Mouse (Mus musculus): ENCODE measurements at regions not wholly inside any gene's neighbourhood (a gene's known extent, or its start where the extent isn't known, plus 50 kb on each side); places are given as distances from the start of the nearest gene placed in this dataset.

GRCm38 (mm10) chr6:35599841-35600240 lies 60.2 kb upstream of the Mtpn start:
- no peak overlapping the region for H3K9ac ChIP-seq
- 81% methylated on average over 1 of the region's 1 CpGs for WGBS
- no peak overlapping the region for H3K27ac ChIP-seq
- no peaks in the 10 kb centered on the region for H3K4me1 ChIP-seq
- H3K36me3 ChIP-seq (replicated peaks), result no peaks in the 10 kb centered on the region
- no peaks in the 10 kb centered on the region for H3K9me3 ChIP-seq
- no peak overlapping the region for H3K4me3 ChIP-seq
- H3K27me3 ChIP-seq (replicated peaks), result no peaks in the 10 kb centered on the region
- no peak for ATAC-seq (replicated peaks)
- no peak overlapping the region for H3K4me2 ChIP-seq

DNA sequence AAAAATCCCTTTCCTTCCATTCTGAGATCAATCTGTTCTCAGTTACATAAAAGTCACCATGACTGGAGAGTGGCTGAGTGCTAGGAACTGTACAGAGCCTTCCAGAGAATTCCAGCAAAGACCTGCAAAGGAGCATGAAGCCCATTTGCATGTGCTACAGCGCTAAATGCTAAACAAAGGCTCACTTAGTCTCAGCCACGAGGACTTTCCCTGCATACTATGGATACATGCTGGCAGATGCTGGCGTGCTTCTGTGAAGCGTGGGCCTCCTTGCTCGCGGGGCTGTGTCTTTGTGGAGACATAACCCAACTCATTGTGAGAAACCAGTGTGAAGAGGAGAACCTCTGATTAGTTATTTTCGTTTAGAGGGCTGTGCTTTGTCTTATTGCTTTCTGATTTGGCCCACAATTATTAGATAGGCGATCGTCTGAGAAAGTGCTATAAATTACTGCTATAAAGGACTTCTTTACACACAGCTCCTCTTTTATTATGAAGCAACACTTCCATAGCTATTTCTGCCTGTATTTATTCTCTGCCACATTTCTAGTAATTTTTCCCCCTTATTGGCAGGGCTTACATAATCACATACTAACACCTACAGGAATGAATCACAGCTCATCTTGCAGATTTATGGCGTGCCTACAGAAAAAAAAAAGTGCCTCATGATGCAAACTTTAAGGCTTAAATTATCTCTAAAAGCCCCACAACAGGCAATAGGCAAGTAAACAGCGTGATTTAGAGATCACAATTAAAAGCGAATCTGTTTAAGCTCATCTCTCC lies 58.9 kb upstream of the Mtpn start:
- Histone ChIP-seq H3K9me3 (no peaks in the 10 kb centered on the region), H3K4me3 (no peak overlapping the region), H3K36me3 (replicated peaks) (no peaks in the 10 kb centered on the region), H3K4me1 (no peaks in the 10 kb centered on the region), H3K27ac (no peak overlapping the region), H3K4me2 (no peak overlapping the region), H3K27me3 (replicated peaks) (no peaks in the 10 kb centered on the region), H3K9ac (no peak overlapping the region)
- 71% methylated on average over 12 of the region's 12 CpGs for WGBS
- no peak for ATAC-seq (replicated peaks)

GRCm38 (mm10) chr6:35595012-35595411 lies 55.3 kb upstream of the Mtpn start:
- no peaks in the 10 kb centered on the region for H3K36me3 ChIP-seq (replicated peaks)
- no peak for ATAC-seq (replicated peaks)
- 91% methylated on average over 2 of the region's 2 CpGs for WGBS

DNA sequence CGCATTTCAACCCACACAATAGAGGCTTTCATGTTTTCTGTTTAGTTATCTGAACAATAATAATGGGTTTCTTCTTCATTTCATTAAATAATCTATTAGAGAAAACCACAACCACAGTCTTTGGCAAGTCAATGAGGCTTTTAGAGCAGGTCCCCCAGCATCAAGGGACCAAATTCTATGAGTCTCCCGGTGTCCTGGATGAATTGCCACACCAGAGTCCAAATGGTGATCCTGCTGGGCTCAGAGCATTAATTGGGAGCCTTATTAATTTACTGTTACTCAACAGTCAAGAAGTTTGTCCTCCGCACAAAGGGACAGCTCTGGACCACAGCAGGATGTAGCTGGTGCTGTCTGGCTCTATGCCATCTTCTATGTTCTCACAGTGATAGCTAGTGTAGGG lies 52.5 kb upstream of the Mtpn start:
- WGBS, result 85% methylated on average over 3 of the region's 3 CpGs
- Histone ChIP-seq H3K36me3 (replicated peaks) (no peaks in the 10 kb centered on the region), H3K27me3 (replicated peaks) (no peaks in the 10 kb centered on the region), H3K9ac (no peak overlapping the region), H3K9me3 (no peaks in the 10 kb centered on the region), H3K27ac (no peak overlapping the region), H3K4me1 (no peaks in the 10 kb centered on the region), H3K4me3 (no peak overlapping the region), H3K4me2 (no peak overlapping the region)
- no peak for ATAC-seq (replicated peaks)

More at GRCm38 (mm10) chr6:35595012-35595411, 55.3 kb upstream of the Mtpn start:
- no peaks in the 10 kb centered on the region for H3K4me1 ChIP-seq
- no peaks in the 10 kb centered on the region for H3K27me3 ChIP-seq (replicated peaks)
- no peak overlapping the region for H3K4me2 ChIP-seq
- no peak overlapping the region for H3K27ac ChIP-seq
- H3K9me3 ChIP-seq, result no peaks in the 10 kb centered on the region
- H3K4me3 ChIP-seq, result no peak overlapping the region
- H3K9ac ChIP-seq, result no peak overlapping the region

Measured in midbrain, embryonic 15.5 days (tissue).